Mouse (Mus musculus): ENCODE measurements around the gene Rhot2. TPM values are rescaled to one million over a fixed set of nuclear protein-coding genes. Genes with fewer than 3 reads are reported as not detected.

Rhot2 gene
- total and polyA plus RNA-seq, 3 experiments = 16.2 to 33.8 (median 17.3) TPM

DNA sequence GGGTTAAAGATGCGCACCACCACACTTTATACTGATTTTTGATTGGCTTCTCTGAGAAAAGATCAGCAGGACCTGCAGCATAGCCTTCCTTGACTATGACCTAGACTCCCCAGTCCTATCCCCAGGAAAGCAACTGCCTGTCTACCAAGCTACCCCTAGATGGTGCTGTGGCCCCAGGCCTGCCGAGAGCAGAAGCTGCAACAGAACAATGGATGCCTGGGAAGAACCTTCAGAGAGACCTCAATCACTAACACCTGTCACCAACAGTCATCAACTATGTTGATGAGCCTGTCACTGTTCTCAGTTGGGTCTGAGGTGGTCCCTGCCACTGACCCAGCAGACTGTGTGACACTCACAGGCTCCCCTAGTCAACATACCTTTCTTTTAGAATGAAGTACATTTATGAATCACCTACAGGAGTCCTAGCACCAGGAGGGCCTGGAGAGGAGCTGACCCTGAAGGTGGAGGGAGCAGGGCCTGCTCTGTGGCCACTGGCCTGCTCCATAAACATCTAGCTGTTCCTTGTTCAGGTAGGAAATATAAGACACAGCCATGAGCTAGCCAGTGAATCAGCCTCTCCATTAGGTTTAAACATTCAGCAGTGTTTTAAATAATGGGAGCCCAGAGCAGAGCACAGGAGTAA, 49.4 kb upstream of the Rhot2 start (continued):
- no peak for TF ChIP-seq JUN (IDR thresholded peaks at IDR 0.05; ENCODE audit: insufficient read depth, low read depth, low read length)
- no peak for TF ChIP-seq ZMIZ1 (IDR thresholded peaks at IDR 0.05; ENCODE audit: low read depth, low read length)
- no peak for TF ChIP-seq POLR2A (IDR thresholded peaks at IDR 0.05; ENCODE audit: low read depth, low read length)
- TF ChIP-seq ETS1 (conservative IDR thresholded peaks at IDR 0.05; ENCODE audit: low read depth, low read length) = no peak
- TF ChIP-seq MXI1 (IDR thresholded peaks at IDR 0.05; ENCODE audit: low read depth, low read length) = no peak
- TF ChIP-seq PAX5 (IDR thresholded peaks at IDR 0.05; ENCODE audit: low read length) = no peak
- no peak for TF ChIP-seq SIN3A (IDR thresholded peaks at IDR 0.05; ENCODE audit: low read length)
- peak; percentile 47; the same call in 1 of the 2 replicates for TF ChIP-seq NELFE (IDR thresholded peaks at IDR 0.05; ENCODE audit: low read depth, low read length)
- peak; percentile 98 for TF ChIP-seq RAD21 (IDR thresholded peaks at IDR 0.05; ENCODE audit: low read depth, low read length)
- TF ChIP-seq USF2 (conservative IDR thresholded peaks at IDR 0.05; ENCODE audit: low read depth, low read length) = no peak
- no peak for TF ChIP-seq ZC3H11A (IDR thresholded peaks at IDR 0.05; ENCODE audit: low read depth, low read length)
- TF ChIP-seq JUND (conservative IDR thresholded peaks at IDR 0.05; ENCODE audit: low read depth, low read length) = no peak
- no peak for TF ChIP-seq POLR2AphosphoS2 (IDR thresholded peaks at IDR 0.05; ENCODE audit: low read depth, low read length)
- no peak for TF ChIP-seq RCOR1 (conservative IDR thresholded peaks at IDR 0.05; ENCODE audit: low read depth, low read length)
- TF ChIP-seq SMC3 (IDR thresholded peaks at IDR 0.05; ENCODE audit: low read depth, low read length) = peak; percentile 80
- no peak for TF ChIP-seq USF1 (IDR thresholded peaks at IDR 0.05; ENCODE audit: low read depth, low read length)
- no peak for TF ChIP-seq EP300 (IDR thresholded peaks at IDR 0.05; ENCODE audit: low read length)
- TF ChIP-seq MEF2A (IDR thresholded peaks at IDR 0.05; ENCODE audit: borderline replicate concordance, low read depth, low read length) = peak; percentile 33; the same call in 1 of the 2 replicates

DNA sequence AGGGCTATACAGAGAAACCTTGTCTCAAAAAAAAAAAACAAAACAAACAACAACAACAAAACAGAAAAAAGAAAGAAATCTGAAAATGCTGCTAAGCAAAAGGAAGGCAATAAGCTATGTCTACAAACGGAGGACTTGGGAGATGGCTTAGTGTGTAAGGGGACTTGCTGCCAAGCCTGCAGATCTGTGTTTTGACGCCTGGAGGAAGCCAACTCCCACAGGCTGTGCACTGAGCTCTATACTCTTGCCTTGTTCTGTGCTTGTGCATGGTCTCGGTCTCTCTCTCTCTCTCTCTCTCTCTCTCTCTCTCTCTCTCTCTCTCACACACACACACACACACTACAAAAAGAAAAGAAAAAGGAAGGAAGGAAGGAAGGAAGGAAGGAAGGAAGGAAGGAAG, 44.2 kb upstream of the Rhot2 start:
- no peak for TF ChIP-seq USF1 (IDR thresholded peaks at IDR 0.05; ENCODE audit: low read depth, low read length)
- no peak for TF ChIP-seq NELFE (IDR thresholded peaks at IDR 0.05; ENCODE audit: low read depth, low read length)
- TF ChIP-seq UBTF (IDR thresholded peaks at IDR 0.05; ENCODE audit: low read depth, low read length) = no peak
- TF ChIP-seq ELF1 (IDR thresholded peaks at IDR 0.05; ENCODE audit: low read depth, low read length) = no peak
- no peak for TF ChIP-seq JUND (conservative IDR thresholded peaks at IDR 0.05; ENCODE audit: low read depth, low read length)
- TF ChIP-seq PAX5 (IDR thresholded peaks at IDR 0.05; ENCODE audit: low read length) = no peak
- TF ChIP-seq POLR2AphosphoS2 (IDR thresholded peaks at IDR 0.05; ENCODE audit: low read depth, low read length) = no peak
- TF ChIP-seq BHLHE40 (IDR thresholded peaks at IDR 0.05; ENCODE audit: low read depth, low read length) = no peak
- no peak for TF ChIP-seq POLR2A (IDR thresholded peaks at IDR 0.05; ENCODE audit: low read depth, low read length)
- TF ChIP-seq ZC3H11A (IDR thresholded peaks at IDR 0.05; ENCODE audit: low read depth, low read length) = no peak
- no peak for TF ChIP-seq NRF1 (IDR thresholded peaks at IDR 0.05; ENCODE audit: low read depth, low read length)
- no peak for TF ChIP-seq TBP (conservative IDR thresholded peaks at IDR 0.05; ENCODE audit: low read depth, low read length)
- no peak for TF ChIP-seq EP300 (IDR thresholded peaks at IDR 0.05; ENCODE audit: low read length)
- no peak for TF ChIP-seq RAD21 (IDR thresholded peaks at IDR 0.05; ENCODE audit: low read depth, low read length)
- no peak for TF ChIP-seq MAX (IDR thresholded peaks at IDR 0.05; ENCODE audit: low read length)
- TF ChIP-seq MAFK (IDR thresholded peaks at IDR 0.05; ENCODE audit: insufficient replicate concordance, low read length) = no peak
- Histone ChIP-seq H3K4me2 (ENCODE audit: insufficient read depth, low read depth, poor library complexity, severe bottlenecking) (no peak overlapping the region), H3K79me2 (replicated peaks; ENCODE audit: control insufficient read depth, extremely low read depth, insufficient read depth, poor library complexity, severe bottlenecking) (peaks cover 7% of the 10 kb centered on the region; the same call in 1 of the 2 replicates), H3K9me3 (replicated peaks; ENCODE audit: low read length) (no peaks in the 10 kb centered on the region), H3K4me3 (replicated peaks in 1 of 3; ENCODE audit: low read depth in 2 of 3, low read length in 2 of 3, poor library complexity in 1 of 3) (no peak overlapping the region), H3K27me3 (replicated peaks) (no peaks in the 10 kb centered on the region), H3K9ac (ENCODE audit: insufficient read depth, low read depth) (no peak overlapping the region), H3K36me3 (replicated peaks in 1 of 2; ENCODE audit: control insufficient read depth in 1 of 2, insufficient read depth in 1 of 2, low read length in 1 of 2) (peaks cover 31 to 78% of the 10 kb centered on the region in 2 experiments), H3K4me1 (ENCODE audit: control insufficient read depth in 1 of 2, insufficient read depth in 2 of 2) (peaks cover 0 to 6% of the 10 kb centered on the region in 2 experiments; a peak in 1 of 4 replicates), H3K27ac (ENCODE audit: insufficient read depth, low read depth) (no peak overlapping the region)
- in situ Hi-C loops (cut with MboI; ENCODE audit: low pct_ligation_motif_present, low pct_unique_long_range_greater_than_20kb, low sequenced_read_pairs) = no loop called here
- no peak for DNase-seq (ENCODE audit: extremely low read depth)
- dilution Hi-C loops (cut with MboI; ENCODE audit: extremely low pct_ligation_motif_present, extremely low pct_unique_long_range_greater_than_20kb, low sequenced_read_pairs) = no loop called here
